Mouse (Mus musculus): ENCODE data around the gene Cd300lb. TPM values are rescaled to one million over a fixed set of nuclear protein-coding genes. Genes with fewer than 3 reads are reported as not detected.

The Cd300lb gene
- total RNA-seq (2012; rRNA removed): not detected in 2 replicates
- not detected for polyA plus RNA-seq (2012; ENCODE audit: insufficient read depth in 1 of 2, insufficient read length in 2 of 2, low read depth in 1 of 2, low replicate concordance in 2 of 2, missing spikeins in 1 of 2)

DNA sequence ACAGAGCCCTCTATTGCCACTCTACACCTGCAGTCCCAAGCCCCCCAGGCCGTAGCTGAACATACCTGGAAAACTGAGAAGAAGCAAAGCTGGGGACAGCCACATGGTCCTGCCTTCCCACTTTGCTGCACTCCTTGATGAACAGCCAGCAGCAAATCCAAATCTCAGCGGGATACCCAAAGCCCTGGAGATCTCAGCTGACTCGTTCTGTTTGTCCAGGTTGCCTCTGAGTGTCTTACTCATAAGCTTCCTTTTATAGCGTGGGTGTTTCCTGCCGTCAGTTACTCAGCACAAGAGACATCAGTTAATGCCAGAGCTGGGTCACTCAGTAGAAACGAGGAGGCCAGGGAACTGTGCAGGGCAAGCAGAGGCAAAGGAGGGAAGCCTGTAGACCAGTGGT, at the start of gene Cd300lb:
Gene Cd300lb, minus strand, starts transcription at position 243 of the 400 bp plus-strand sequence.
- Histone ChIP-seq H3K9me3 (replicated peaks; ENCODE audit: insufficient read depth, low read length) (no peaks in the 10 kb centered on the region), H3K4me3 (ENCODE audit: control insufficient read depth in 1 of 2, insufficient read depth in 1 of 2, low read depth in 2 of 2, low read length in 2 of 2) (no peak within 1 kb of the TSS), H3K79me2 (ENCODE audit: control insufficient read depth, insufficient read depth, low read length, poor library complexity) (no peaks in the 10 kb centered on the region), H3K9ac (ENCODE audit: control insufficient read depth, low read depth, low read length, poor library complexity, severe bottlenecking) (no peak within 1 kb of the TSS), H3K4me1 (ENCODE audit: control insufficient read depth in 1 of 2, insufficient read depth in 2 of 2, low read length in 2 of 2) (no peaks in the 10 kb centered on the region), H3K27me3 (ENCODE audit: control insufficient read depth in 1 of 2, insufficient read depth in 2 of 2, low read length in 2 of 2) (no peaks in the 10 kb centered on the region), H3K36me3 (ENCODE audit: control insufficient read depth in 1 of 2, insufficient read depth in 2 of 2, low read length in 2 of 2) (no peaks in the 10 kb centered on the region), H3K27ac (ENCODE audit: control insufficient read depth, low read depth, low read length) (no peak within 1 kb of the TSS)
- no peak for TF ChIP-seq TBP (IDR thresholded peaks at IDR 0.05; ENCODE audit: low read depth, low read length)
- no peak for TF ChIP-seq ZC3H11A (IDR thresholded peaks at IDR 0.05; ENCODE audit: low read depth, low read length)
- no peak for TF ChIP-seq EP300 (IDR thresholded peaks at IDR 0.05; ENCODE audit: low read depth in 1 of 2, low read length in 2 of 2)
- TF ChIP-seq JUND (IDR thresholded peaks at IDR 0.05; ENCODE audit: low read depth, low read length): no peak
- TF ChIP-seq MAX (IDR thresholded peaks at IDR 0.05; ENCODE audit: low read length): no peak
- TF ChIP-seq GABPA (IDR thresholded peaks at IDR 0.05; ENCODE audit: low read depth, low read length): no peak
- TF ChIP-seq TCF12 (IDR thresholded peaks at IDR 0.05; ENCODE audit: low read depth, low read length): no peak
- TF ChIP-seq MEF2A (IDR thresholded peaks at IDR 0.05; ENCODE audit: extremely low read depth, insufficient replicate concordance, low read depth, low read length, poor library complexity, severe bottlenecking): no peak
- TF ChIP-seq E2F4 (IDR thresholded peaks at IDR 0.05; ENCODE audit: borderline replicate concordance, low read depth, low read length): no peak
- no peak for TF ChIP-seq CTCF (IDR thresholded peaks at IDR 0.05 in 2 of 3, conservative IDR thresholded peaks at IDR 0.05 in 1 of 3; ENCODE audit: control insufficient read depth in 1 of 3, insufficient read depth in 1 of 3, low read depth in 2 of 3, low read length in 3 of 3, poor library complexity in 1 of 3, severe bottlenecking in 1 of 3)
- no peak for TF ChIP-seq MAZ (IDR thresholded peaks at IDR 0.05; ENCODE audit: low read depth, low read length)
- TF ChIP-seq NELFE (IDR thresholded peaks at IDR 0.05; ENCODE audit: low read depth, low read length): no peak
- no peak for TF ChIP-seq HCFC1 (IDR thresholded peaks at IDR 0.05; ENCODE audit: low read depth, low read length)
- TF ChIP-seq NRF1 (IDR thresholded peaks at IDR 0.05; ENCODE audit: insufficient read depth, low read depth, low read length, poor library complexity, severe bottlenecking): no peak
- no peak for TF ChIP-seq MYB (IDR thresholded peaks at IDR 0.05; ENCODE audit: low read depth, low read length)
- TF ChIP-seq ELF1 (IDR thresholded peaks at IDR 0.05; ENCODE audit: low read depth, low read length): no peak
- DNase-seq (ENCODE audit: low read depth, low spot score): no peak

- TF ChIP-seq MYB (IDR thresholded peaks at IDR 0.05; ENCODE audit: low read depth, low read length): no peak
- no peak for TF ChIP-seq ZMIZ1 (IDR thresholded peaks at IDR 0.05; ENCODE audit: low read depth, low read length)
- no peak for TF ChIP-seq POLR2AphosphoS2 (IDR thresholded peaks at IDR 0.05; ENCODE audit: low read length)
- no peak for TF ChIP-seq POLR2AphosphoS5 (IDR thresholded peaks at IDR 0.05; ENCODE audit: borderline replicate concordance, low read depth, low read length)
- TF ChIP-seq ZNF384 (IDR thresholded peaks at IDR 0.05; ENCODE audit: low read depth, low read length): no peak
- no peak for TF ChIP-seq SIN3A (IDR thresholded peaks at IDR 0.05; ENCODE audit: low read length)
- no peak for TF ChIP-seq MAFK (IDR thresholded peaks at IDR 0.05; ENCODE audit: borderline replicate concordance, low read depth, low read length)
- no peak for TF ChIP-seq GATA1 (IDR thresholded peaks at IDR 0.05; ENCODE audit: low read depth, low read length)
- TF ChIP-seq USF2 (IDR thresholded peaks at IDR 0.05; ENCODE audit: borderline replicate concordance in 1 of 2, insufficient read depth in 1 of 2, low read depth in 1 of 2, low read length in 2 of 2): no peak
- TF ChIP-seq E2F4 (IDR thresholded peaks at IDR 0.05; ENCODE audit: borderline replicate concordance, low read depth, low read length): no peak
- no peaks in the 10 kb centered on the region for H3K27me3 ChIP-seq (ENCODE audit: control insufficient read depth in 1 of 2, insufficient read depth in 2 of 2, low read length in 2 of 2)
- no peaks in the 10 kb centered on the region for H3K9me3 ChIP-seq (replicated peaks; ENCODE audit: insufficient read depth, low read length)
- H3K4me1 ChIP-seq (ENCODE audit: control insufficient read depth in 1 of 2, insufficient read depth in 2 of 2, low read length in 2 of 2): no peaks in the 10 kb centered on the region
- DNase-seq (ENCODE audit: low read depth, low spot score): no peak
- no peak overlapping the region for H3K4me3 ChIP-seq (ENCODE audit: control insufficient read depth in 1 of 2, insufficient read depth in 1 of 2, low read depth in 2 of 2, low read length in 2 of 2)
- no peak overlapping the region for H3K9ac ChIP-seq (ENCODE audit: control insufficient read depth, low read depth, low read length, poor library complexity, severe bottlenecking)
- H3K36me3 ChIP-seq (ENCODE audit: control insufficient read depth in 1 of 2, insufficient read depth in 2 of 2, low read length in 2 of 2): no peaks in the 10 kb centered on the region
- H3K79me2 ChIP-seq (ENCODE audit: control insufficient read depth, insufficient read depth, low read length, poor library complexity): no peaks in the 10 kb centered on the region
- H3K27ac ChIP-seq (ENCODE audit: control insufficient read depth, low read depth, low read length): no peak overlapping the region
Observed at GRCm38 (mm10) chr11:114981866-114982265, 47.7 kb upstream of the Cd300lb start.
